Mouse (Mus musculus): ENCODE data around the gene Ucp3. TPM values are rescaled to one million over a fixed set of nuclear protein-coding genes. Genes with fewer than 3 reads are reported as not detected.

Ucp3 gene
- polyA plus RNA-seq, 1 experiment from 2014 or later, result not detected

GRCm38 (mm10) chr7:100466781-100467510, 5.8 kb upstream of the Ucp3 start:
- Histone ChIP-seq H3K4me2 (peak overlapping the region; percentile 75), H3K4me3 (ENCODE audit: low read depth, low read length) (peak overlapping the region; percentile 45), H3K9ac (ENCODE audit: low read depth, low read length) (peak overlapping the region; percentile 71)

GRCm38 (mm10) chr7:100468761-100469160, 4.0 kb upstream of the Ucp3 start:
- Histone ChIP-seq H3K9ac (ENCODE audit: low read depth, low read length) (no peak overlapping the region), H3K36me3 (ENCODE audit: control insufficient read depth, insufficient read depth, low read length) (peaks cover 2% of the 10 kb centered on the region), H3K4me1 (replicated peaks; ENCODE audit: control insufficient read depth, insufficient read depth, low read length) (peaks cover 46% of the 10 kb centered on the region), H3K9me3 (ENCODE audit: control insufficient read depth, low read length) (no peaks in the 10 kb centered on the region), H3K27ac (ENCODE audit: low read depth, low read length) (no peak overlapping the region; the same call in 1 of the 2 replicates), H3K4me2 (no peak overlapping the region), H3K4me3 (ENCODE audit: low read depth, low read length) (no peak overlapping the region), H3K27me3 (replicated peaks; ENCODE audit: control insufficient read depth, insufficient read depth, low read length) (no peaks in the 10 kb centered on the region)
- ATAC-seq (replicated peaks; ENCODE audit: low FRiP score) (no peak), DNase-seq (ENCODE audit: low spot score) (no peak)
- WGBS, result 82% methylated on average over 6 of the region's 6 CpGs

More at GRCm38 (mm10) chr7:100466781-100467510, 5.8 kb upstream of the Ucp3 start:
- peak overlapping the region; percentile 99 for H3K27ac ChIP-seq (ENCODE audit: low read depth, low read length)
- no peaks in the 10 kb centered on the region for H3K9me3 ChIP-seq (ENCODE audit: control insufficient read depth, low read length)
- H3K27me3 ChIP-seq (replicated peaks; ENCODE audit: control insufficient read depth, insufficient read depth, low read length), result no peaks in the 10 kb centered on the region
- H3K36me3 ChIP-seq (ENCODE audit: control insufficient read depth, insufficient read depth, low read length), result peaks cover 2% of the 10 kb centered on the region
- WGBS, result 48% methylated on average over 11 of the region's 11 CpGs
- H3K4me1 ChIP-seq (replicated peaks; ENCODE audit: control insufficient read depth, insufficient read depth, low read length), result peaks cover 59% of the 10 kb centered on the region
- DNase-seq (ENCODE audit: low spot score), result peak; percentile 73
- peak; percentile 97 for ATAC-seq (replicated peaks; ENCODE audit: low FRiP score)

- no peak overlapping the region for H3K4me2 ChIP-seq
- DNase-seq (ENCODE audit: low spot score) (no peak), ATAC-seq (replicated peaks; ENCODE audit: low FRiP score) (no peak)
- H3K27ac ChIP-seq (ENCODE audit: low read depth, low read length), result no peak overlapping the region
- H3K27me3 ChIP-seq (replicated peaks; ENCODE audit: control insufficient read depth, insufficient read depth, low read length), result no peaks in the 10 kb centered on the region
- H3K9ac ChIP-seq (ENCODE audit: low read depth, low read length), result 0 out of 2 replicates have a peak overlapping the region, but pooled peaks have one; percentile 39
- peaks cover 2% of the 10 kb centered on the region for H3K36me3 ChIP-seq (ENCODE audit: control insufficient read depth, insufficient read depth, low read length)
- peaks cover 40% of the 10 kb centered on the region for H3K4me1 ChIP-seq (replicated peaks; ENCODE audit: control insufficient read depth, insufficient read depth, low read length)
- WGBS, result 67% methylated on average over 1 of the region's 1 CpGs
- H3K9me3 ChIP-seq (ENCODE audit: control insufficient read depth, low read length), result no peaks in the 10 kb centered on the region
- H3K4me3 ChIP-seq (ENCODE audit: low read depth, low read length), result no peak overlapping the region
Measured at GRCm38 (mm10) chr7:100469502-100469901, 3.3 kb upstream of the Ucp3 start.

GRCm38 (mm10) chr7:100470796-100471406, 1.9 kb upstream of the Ucp3 start:
- no peak overlapping the region for H3K9ac ChIP-seq (ENCODE audit: low read depth, low read length)
- H3K4me3 ChIP-seq (ENCODE audit: low read depth, low read length), result no peak overlapping the region
- no peak overlapping the region for H3K4me2 ChIP-seq
- WGBS, result 89% methylated on average over 11 of the region's 11 CpGs
- peaks cover 2% of the 10 kb centered on the region for H3K36me3 ChIP-seq (ENCODE audit: control insufficient read depth, insufficient read depth, low read length)
- H3K9me3 ChIP-seq (ENCODE audit: control insufficient read depth, low read length), result no peaks in the 10 kb centered on the region
- no peaks in the 10 kb centered on the region for H3K27me3 ChIP-seq (replicated peaks; ENCODE audit: control insufficient read depth, insufficient read depth, low read length)
- peaks cover 26% of the 10 kb centered on the region for H3K4me1 ChIP-seq (replicated peaks; ENCODE audit: control insufficient read depth, insufficient read depth, low read length)
- no peak overlapping the region for H3K27ac ChIP-seq (ENCODE audit: low read depth, low read length)
- ATAC-seq (replicated peaks; ENCODE audit: low FRiP score) (no peak), DNase-seq (ENCODE audit: low spot score) (no peak)

GRCm38 (mm10) chr7:100471407-100471797, 1.4 kb upstream of the Ucp3 start:
- Histone ChIP-seq H3K4me2 (no peak overlapping the region), H3K4me1 (replicated peaks; ENCODE audit: control insufficient read depth, insufficient read depth, low read length) (peaks cover 21% of the 10 kb centered on the region), H3K27me3 (replicated peaks; ENCODE audit: control insufficient read depth, insufficient read depth, low read length) (no peaks in the 10 kb centered on the region), H3K9ac (ENCODE audit: low read depth, low read length) (no peak overlapping the region), H3K27ac (ENCODE audit: low read depth, low read length) (no peak overlapping the region), H3K9me3 (ENCODE audit: control insufficient read depth, low read length) (no peaks in the 10 kb centered on the region), H3K36me3 (ENCODE audit: control insufficient read depth, insufficient read depth, low read length) (peaks cover 2% of the 10 kb centered on the region), H3K4me3 (ENCODE audit: low read depth, low read length) (no peak overlapping the region)
- no peak for DNase-seq (ENCODE audit: low spot score)
- ATAC-seq (replicated peaks; ENCODE audit: low FRiP score), result no peak
- WGBS, result 96% methylated on average over 1 of the region's 1 CpGs

GRCm38 (mm10) chr7:100473846-100474454, 1.2 kb downstream of the Ucp3 start:
- 73% methylated on average over 9 of the region's 9 CpGs for WGBS
- Histone ChIP-seq H3K4me2 (no peak overlapping the region), H3K9ac (ENCODE audit: low read depth, low read length) (no peak overlapping the region), H3K27me3 (replicated peaks; ENCODE audit: control insufficient read depth, insufficient read depth, low read length) (no peaks in the 10 kb centered on the region), H3K27ac (ENCODE audit: low read depth, low read length) (no peak overlapping the region), H3K36me3 (ENCODE audit: control insufficient read depth, insufficient read depth, low read length) (peaks cover 2% of the 10 kb centered on the region), H3K9me3 (ENCODE audit: control insufficient read depth, low read length) (no peaks in the 10 kb centered on the region), H3K4me3 (ENCODE audit: low read depth, low read length) (no peak overlapping the region), H3K4me1 (replicated peaks; ENCODE audit: control insufficient read depth, insufficient read depth, low read length) (peaks cover 5% of the 10 kb centered on the region)
- ATAC-seq (replicated peaks; ENCODE audit: low FRiP score) (no peak), DNase-seq (ENCODE audit: low spot score) (no peak)

- no peak overlapping the region for H3K9ac ChIP-seq (ENCODE audit: low read depth, low read length)
- no peak overlapping the region for H3K27ac ChIP-seq (ENCODE audit: low read depth, low read length)
- DNase-seq (ENCODE audit: low spot score) (no peak), ATAC-seq (replicated peaks; ENCODE audit: low FRiP score) (no peak)
- WGBS, result 47% methylated on average over 1 of the region's 1 CpGs
- H3K4me1 ChIP-seq (replicated peaks; ENCODE audit: control insufficient read depth, insufficient read depth, low read length), result peaks cover 2% of the 10 kb centered on the region; the same call in 1 of the 2 replicates
- no peaks in the 10 kb centered on the region for H3K9me3 ChIP-seq (ENCODE audit: control insufficient read depth, low read length)
- H3K36me3 ChIP-seq (ENCODE audit: control insufficient read depth, insufficient read depth, low read length), result peaks cover 2% of the 10 kb centered on the region
- H3K27me3 ChIP-seq (replicated peaks; ENCODE audit: control insufficient read depth, insufficient read depth, low read length), result 0 out of 2 replicates have a peak, but pooled peaks cover 4% of the 10 kb centered on the region
- H3K4me2 ChIP-seq, result no peak overlapping the region
- H3K4me3 ChIP-seq (ENCODE audit: low read depth, low read length), result no peak overlapping the region
Measured at GRCm38 (mm10) chr7:100474680-100475079, 1.9 kb downstream of the Ucp3 start.

GRCm38 (mm10) chr7:100479100-100479822, 6.5 kb downstream of the Ucp3 start:
- 0 out of 2 replicates have a peak, but pooled peaks cover 5% of the 10 kb centered on the region for H3K27me3 ChIP-seq (replicated peaks; ENCODE audit: control insufficient read depth, insufficient read depth, low read length)
- no peak overlapping the region for H3K4me3 ChIP-seq (ENCODE audit: low read depth, low read length)
- 80% methylated on average over 20 of the region's 20 CpGs for WGBS
- no peak overlapping the region for H3K9ac ChIP-seq (ENCODE audit: low read depth, low read length)
- DNase-seq (ENCODE audit: low spot score) (no peak), ATAC-seq (replicated peaks; ENCODE audit: low FRiP score) (no peak)
- no peak overlapping the region for H3K4me2 ChIP-seq
- H3K36me3 ChIP-seq (ENCODE audit: control insufficient read depth, insufficient read depth, low read length), result no peaks in the 10 kb centered on the region
- peaks cover 4% of the 10 kb centered on the region for H3K4me1 ChIP-seq (replicated peaks; ENCODE audit: control insufficient read depth, insufficient read depth, low read length)
- no peak overlapping the region for H3K27ac ChIP-seq (ENCODE audit: low read depth, low read length)
- H3K9me3 ChIP-seq (ENCODE audit: control insufficient read depth, low read length), result no peaks in the 10 kb centered on the region
